Mouse (Mus musculus): Measurements from ENCODE around the gene Magi1. TPM values are rescaled to one million over a fixed set of nuclear protein-coding genes. Genes with fewer than 3 reads are reported as not detected.

The Magi1 gene
- total RNA-seq, 2 experiments from 2014 or later: 87.2 to 87.4 TPM

- intact Hi-C loops (cut with DNase I): no loop called here
Measured at GRCm38 (mm10) chr6:94259981-94260380, 23.7 kb downstream of the Magi1 start.

GRCm38 (mm10) chr6:94257831-94258173, 25.9 kb downstream of the Magi1 start:
- intact Hi-C loops (cut with DNase I): no loop called here
- DNase-seq: no peak

More at GRCm38 (mm10) chr6:94259981-94260380, 23.7 kb downstream of the Magi1 start:
- no peak for DNase-seq

- intact Hi-C loops (cut with DNase I): no loop called here
Measured at GRCm38 (mm10) chr6:94256982-94257830, 26.5 kb downstream of the Magi1 start.

GRCm38 (mm10) chr6:94253943-94254342, 29.8 kb downstream of the Magi1 start:
- intact Hi-C loops (cut with DNase I): no loop called here
- DNase-seq: no peak

More at GRCm38 (mm10) chr6:94256982-94257830, 26.5 kb downstream of the Magi1 start:
- no peak for DNase-seq

- no peak for DNase-seq
- intact Hi-C loops (cut with DNase I): no loop called here
Measured at GRCm38 (mm10) chr6:94251358-94251945, 32.3 kb downstream of the Magi1 start.

GRCm38 (mm10) chr6:94249286-94249790, 34.4 kb downstream of the Magi1 start:
- DNase-seq: no peak
- intact Hi-C loops (cut with DNase I): no loop called here

- intact Hi-C loops (cut with DNase I): no loop called here
- DNase-seq: no peak
Measured at GRCm38 (mm10) chr6:94241251-94241650, 42.5 kb downstream of the Magi1 start.

GRCm38 (mm10) chr6:94238643-94239042, 45.1 kb downstream of the Magi1 start:
- no peak for DNase-seq
- intact Hi-C loops (cut with DNase I): no loop called here

GRCm38 (mm10) chr6:94236899-94237298, 46.8 kb downstream of the Magi1 start:
- no peak for DNase-seq
- intact Hi-C loops (cut with DNase I): no loop called here

GRCm38 (mm10) chr6:94232243-94232785, 51.4 kb downstream of the Magi1 start:
- intact Hi-C loops (cut with DNase I): no loop called here
- no peak for DNase-seq

- intact Hi-C loops (cut with DNase I): no loop called here
- DNase-seq: no peak
Measured at GRCm38 (mm10) chr6:94231831-94232230, 51.9 kb downstream of the Magi1 start.

- no peak for DNase-seq
- intact Hi-C loops (cut with DNase I): no loop called here
Measured at GRCm38 (mm10) chr6:94231367-94231766, 52.4 kb downstream of the Magi1 start.

- DNase-seq: no peak
- intact Hi-C loops (cut with DNase I): no loop called here
Measured at GRCm38 (mm10) chr6:94230918-94231317, 52.8 kb downstream of the Magi1 start.

GRCm38 (mm10) chr6:94230129-94230528, 53.6 kb downstream of the Magi1 start:
- DNase-seq: no peak
- intact Hi-C loops (cut with DNase I): no loop called here

- no peak for DNase-seq
- intact Hi-C loops (cut with DNase I): no loop called here
Measured at GRCm38 (mm10) chr6:94226262-94226661, 57.5 kb downstream of the Magi1 start.

- no peak for DNase-seq
- intact Hi-C loops (cut with DNase I): no loop called here
Measured at GRCm38 (mm10) chr6:94225832-94226231, 57.9 kb downstream of the Magi1 start.

- DNase-seq: no peak
- intact Hi-C loops (cut with DNase I): no loop called here
Measured at GRCm38 (mm10) chr6:94225091-94225490, 58.6 kb downstream of the Magi1 start.

GRCm38 (mm10) chr6:94222253-94222652, 61.5 kb downstream of the Magi1 start:
- DNase-seq: no peak
- intact Hi-C loops (cut with DNase I): no loop called here

- intact Hi-C loops (cut with DNase I): no loop called here
- DNase-seq: no peak
Measured at GRCm38 (mm10) chr6:94221750-94222149, 62.0 kb downstream of the Magi1 start.

- intact Hi-C loops (cut with DNase I): no loop called here
Measured at GRCm38 (mm10) chr6:94218076-94218475, 65.6 kb downstream of the Magi1 start.

GRCm38 (mm10) chr6:94215834-94216233, 67.9 kb downstream of the Magi1 start:
- DNase-seq: no peak
- intact Hi-C loops (cut with DNase I): no loop called here

More at GRCm38 (mm10) chr6:94218076-94218475, 65.6 kb downstream of the Magi1 start:
- no peak for DNase-seq
